Comparison of ENCODE assay signal across 16 mouse cellular contexts in genomic region chr11:120168516-120168915, GRCm38 (mm10). TPM values are rescaled to one million over a fixed set of nuclear protein-coding genes. Genes with fewer than 3 reads are reported as not detected.
DNase-seq lines count a peak whose midpoint lies in the region; ATAC-seq and TF ChIP-seq lines count a peak whose summit lies in the region.
"Had no signal": no experiment of that assay in that cellular context is flagged by ENCODE, and none has a peak within 500 bp of the region (broad histone marks: within the 10 kb centered on the region; RNA-seq: fewer than 3 reads in every experiment).

No protein-coding gene starts in this region.

- H3K36me3 ChIP-seq in forebrain, embryonic 15.5 days: no peaks in the 10 kb centered on the region
- no peaks in the 10 kb centered on the region for H3K36me3 ChIP-seq in forebrain, postnatal 0 days (ENCODE audit: insufficient read depth)
- H3K36me3 ChIP-seq in intestine, embryonic 15.5 days: no peaks in the 10 kb centered on the region
- no peaks in the 10 kb centered on the region for H3K36me3 ChIP-seq in intestine, postnatal 0 days (ENCODE audit: control insufficient read depth, insufficient read depth)
- H3K36me3 ChIP-seq: embryonic facial prominence, embryonic 15.5 days; G1E; hindbrain, embryonic 13.5 days; liver, embryonic 13.5 days; midbrain, embryonic 15.5 days had no signal

- peak; percentile 59 for DNase-seq in adrenal gland, adult 2 months
- DNase-seq in adrenal gland, adult 8-10 months: no peak
- DNase-seq in forebrain, postnatal 0 days: no peak
- peak; percentile 31 for DNase-seq in ES-CJ7 (ENCODE audit: low read depth, low spot score)
- no peak for DNase-seq in thymus, postnatal 25 days
- DNase-seq: liver, embryonic 13.5 days had no signal

- no peak overlapping the region for H3K4me2 ChIP-seq in forebrain, embryonic 15.5 days (replicated peaks)
- no peak overlapping the region for H3K4me2 ChIP-seq in forebrain, postnatal 0 days (ENCODE audit: low read depth)
- no peak overlapping the region for H3K4me2 ChIP-seq in intestine, embryonic 15.5 days (replicated peaks)
- H3K4me2 ChIP-seq in intestine, postnatal 0 days (replicated peaks; ENCODE audit: low read depth): no peak overlapping the region

- H3K27me3 ChIP-seq in forebrain, embryonic 15.5 days: no peaks in the 10 kb centered on the region
- no peaks in the 10 kb centered on the region for H3K27me3 ChIP-seq in forebrain, postnatal 0 days (ENCODE audit: insufficient read depth, low read length)
- no peaks in the 10 kb centered on the region for H3K27me3 ChIP-seq in intestine, embryonic 15.5 days (replicated peaks)
- no peaks in the 10 kb centered on the region for H3K27me3 ChIP-seq in intestine, postnatal 0 days (replicated peaks; ENCODE audit: control insufficient read depth, insufficient read depth, low read length)
- H3K27me3 ChIP-seq: embryonic facial prominence, embryonic 15.5 days; liver, embryonic 13.5 days; midbrain, embryonic 15.5 days; Patski had no signal

- ATAC-seq in forebrain, embryonic 15.5 days (replicated peaks): no peak
- no peak for ATAC-seq in forebrain, postnatal 0 days
- no peak for ATAC-seq in intestine, embryonic 15.5 days
- ATAC-seq in intestine, postnatal 0 days: no peak
- ATAC-seq: Patski had no signal

- H3K9me3 ChIP-seq in forebrain, embryonic 15.5 days: no peaks in the 10 kb centered on the region
- H3K9me3 ChIP-seq in forebrain, postnatal 0 days (ENCODE audit: low read length): no peaks in the 10 kb centered on the region
- no peaks in the 10 kb centered on the region for H3K9me3 ChIP-seq in intestine, embryonic 15.5 days
- H3K9me3 ChIP-seq in intestine, postnatal 0 days (ENCODE audit: control insufficient read depth): no peaks in the 10 kb centered on the region
- H3K9me3 ChIP-seq: embryonic facial prominence, embryonic 15.5 days; G1E; hindbrain, embryonic 13.5 days; liver, embryonic 13.5 days; megakaryocyte, embryonic 14.5 days; midbrain, embryonic 15.5 days had no signal

- peak overlapping the region; percentile 26; the same call in 1 of the 2 replicates for H3K27ac ChIP-seq in forebrain, embryonic 15.5 days (replicated peaks)
- H3K27ac ChIP-seq in forebrain, postnatal 0 days (ENCODE audit: low read depth, low read length): no peak overlapping the region
- 0 out of 2 replicates have a peak overlapping the region, but pooled peaks have one; percentile 46 for H3K27ac ChIP-seq in intestine, embryonic 15.5 days
- no peak overlapping the region for H3K27ac ChIP-seq in intestine, postnatal 0 days (ENCODE audit: low read depth, low read length)
- H3K27ac ChIP-seq: embryonic facial prominence, embryonic 15.5 days; liver, embryonic 13.5 days; midbrain, embryonic 15.5 days had no signal

- WGBS in forebrain, embryonic 15.5 days: 69% methylated on average over 8 of the region's 8 CpGs
- 64% methylated on average over 8 of the region's 8 CpGs for WGBS in forebrain, postnatal 0 days
- WGBS in intestine, embryonic 15.5 days: 59% methylated on average over 8 of the region's 8 CpGs
- WGBS in intestine, postnatal 0 days: 60% methylated on average over 8 of the region's 8 CpGs

- TF ChIP-seq CTCF in forebrain, postnatal 0 days (IDR thresholded peaks at IDR 0.05; ENCODE audit: low read depth): no peak
- TF ChIP-seq CTCF in intestine, postnatal 0 days (IDR thresholded peaks at IDR 0.05; ENCODE audit: low read depth): no peak

- no peak overlapping the region for H3K4me3 ChIP-seq in forebrain, embryonic 15.5 days
- no peak overlapping the region for H3K4me3 ChIP-seq in forebrain, postnatal 0 days (ENCODE audit: low read depth, low read length)
- no peak overlapping the region for H3K4me3 ChIP-seq in intestine, embryonic 15.5 days (replicated peaks)
- H3K4me3 ChIP-seq in intestine, postnatal 0 days (ENCODE audit: low read depth, low read length): no peak overlapping the region
- H3K4me3 ChIP-seq: liver, embryonic 13.5 days; megakaryocyte, embryonic 14.5 days had no signal

- H3K9ac ChIP-seq in forebrain, embryonic 15.5 days (replicated peaks): no peak overlapping the region
- no peak overlapping the region for H3K9ac ChIP-seq in forebrain, postnatal 0 days
- no peak overlapping the region for H3K9ac ChIP-seq in intestine, embryonic 15.5 days
- no peak overlapping the region for H3K9ac ChIP-seq in intestine, postnatal 0 days (ENCODE audit: low read depth, low read length)
- H3K9ac ChIP-seq: embryonic facial prominence, embryonic 15.5 days; hindbrain, embryonic 13.5 days; liver, embryonic 13.5 days; lung, embryonic 14.5 days; midbrain, embryonic 15.5 days had no signal

- H3K4me1 ChIP-seq in forebrain, embryonic 15.5 days: peaks cover 24% of the 10 kb centered on the region
- peaks cover 3% of the 10 kb centered on the region; the same call in 1 of the 2 replicates for H3K4me1 ChIP-seq in forebrain, postnatal 0 days (ENCODE audit: insufficient read depth)
- peaks cover 51% of the 10 kb centered on the region for H3K4me1 ChIP-seq in intestine, embryonic 15.5 days (replicated peaks)
- H3K4me1 ChIP-seq in intestine, postnatal 0 days (replicated peaks; ENCODE audit: control insufficient read depth, insufficient read depth, low read length): peaks cover 17% of the 10 kb centered on the region

RNA-seq across cellular contexts. Expression of gene Slc38a10, which starts 17.4 kb away (rescaled TPM):
- 100 to 1,000 TPM; 119 to 148 TPM for total RNA-seq in adrenal gland, adult 2 months (2021)
- 132 and 146 TPM in 2 replicates for polyA plus RNA-seq in adrenal gland, adult 2 months (2012; rRNA removed)
- total RNA-seq in adrenal gland, adult 8-10 months (2022): 100 to 1,000 TPM; 155 to 215 (median 187) TPM
- 97.7 and 98.9 TPM in 2 replicates for polyA plus RNA-seq in forebrain, embryonic 15.5 days (2015; fragmentation: Nextera tagmentation; extraction: Ambion mirVana)
- 114 and 147 TPM in 2 replicates for total RNA-seq in forebrain, postnatal 0 days (2014; rRNA removed)
- 90.4 and 97.0 TPM in 2 replicates for polyA plus RNA-seq in forebrain, postnatal 0 days (2015; fragmentation: Nextera tagmentation; extraction: Ambion mirVana)
- polyA plus RNA-seq in intestine, embryonic 15.5 days (2015; fragmentation: Nextera tagmentation; extraction: Ambion mirVana): 81.8 and 88.2 TPM in 2 replicates
- 56.4 and 57.3 TPM in 2 replicates for polyA plus RNA-seq in intestine, postnatal 0 days (2015; fragmentation: Nextera tagmentation; extraction: Ambion mirVana)

Comparison
In these comparisons a context has a peak if more than half of its experiments do, and no peak if none do; other contexts are left out.
1. DNase-seq: peak in adrenal gland, adult 2 months (single experiment) and ES-CJ7 (single experiment); none in adrenal gland, adult 8-10 months (single experiment), forebrain, postnatal 0 days (single experiment) and thymus, postnatal 25 days (single experiment).
2. H3K27ac ChIP-seq: peak in forebrain, embryonic 15.5 days (single experiment) and intestine, embryonic 15.5 days (single experiment); none in forebrain, postnatal 0 days (single experiment) and intestine, postnatal 0 days (single experiment).